Mouse (Mus musculus) forebrain, embryonic 15.5 days (tissue): ENCODE data around the gene Mark3. TPM values are rescaled to one million over a fixed set of nuclear protein-coding genes. Genes with fewer than 3 reads are reported as not detected.

Experiments
- ATAC-seq: fragments of 200-750 bp; cut with Nextera tagmentation; replicated peaks from 2 replicates; pipeline ENCODE4 v1.8.0; 2017; ENCODE audit warnings: mild to moderate bottlenecking, moderate TSS enrichment, moderate library complexity
- H3K27ac ChIP-seq: fragments of 300-500 bp; sonication (generic); replicated peaks from 2 replicates; pipeline ENCODE4 v1.5.1; 2015; ENCODE audit warnings: mild to moderate bottlenecking, inconsistent platforms
- H3K27me3 ChIP-seq: fragments of 300-500 bp; sonication (generic); 2 replicates; pipeline ENCODE4 v1.6.1; 2015; ENCODE audit warnings: inconsistent platforms
- H3K36me3 ChIP-seq: fragments of 300-500 bp; sonication (generic); 2 replicates; pipeline ENCODE4 v1.6.1; 2015; ENCODE audit warnings: mild to moderate bottlenecking, inconsistent platforms
- H3K4me1 ChIP-seq: fragments of 300-500 bp; sonication (generic); 2 replicates; pipeline ENCODE4 v1.6.1; 2015; ENCODE audit warnings: inconsistent platforms
- H3K4me2 ChIP-seq: fragments of 300-500 bp; sonication (generic); replicated peaks from 2 replicates; pipeline ENCODE4 v1.6.1; 2015; ENCODE audit warnings: mild to moderate bottlenecking, inconsistent platforms
- H3K4me3 ChIP-seq: fragments of 300-500 bp; sonication (generic); 2 replicates; pipeline ENCODE4 v1.5.1; 2015; ENCODE audit warnings: mild to moderate bottlenecking, inconsistent platforms
- H3K9ac ChIP-seq: fragments of 300-500 bp; sonication (generic); replicated peaks from 2 replicates; pipeline ENCODE4 v1.6.1; 2015; ENCODE audit warnings: mild to moderate bottlenecking, inconsistent platforms
- H3K9me3 ChIP-seq: fragments of 300-500 bp; sonication (generic); 2 replicates; pipeline ENCODE4 v1.6.1; 2016; ENCODE audit warnings: inconsistent platforms
- WGBS: fragments of 180-500 bp; shearing (Covaris S2); methylation state at CpG from one replicate; pipeline ENCODE4 v1.1.7; 2015; ENCODE audit warnings: mixed read lengths; 5-methylcytosine and 5-hydroxymethylcytosine counted together
- polyA plus RNA-seq: library from polyadenylated mRNA; unstranded; fragments of >200 nt; fragmentation: Nextera tagmentation; extraction: Ambion mirVana; gene quantifications from 2 replicates; pipeline ENCODE4 v1.2.1, GENCODE M21; 2015

The Mark3 gene
- polyA plus RNA-seq, 1 experiment from 2014 or later, result 54.4 TPM

- peak; percentile 7 for ATAC-seq
- Histone ChIP-seq H3K9ac (peak overlapping the region; percentile 96), H3K36me3 (peaks cover 11% of the 10 kb centered on the region; the same call in 1 of the 2 replicates), H3K4me3 (peak overlapping the region; percentile 90), H3K27me3 (no peaks in the 10 kb centered on the region), H3K4me1 (peaks cover 37% of the 10 kb centered on the region), H3K4me2 (peak overlapping the region; percentile 71), H3K9me3 (no peaks in the 10 kb centered on the region), H3K27ac (peak overlapping the region; percentile 91)
- under 1% methylated on average over 35 of the region's 35 CpGs for WGBS
Measured at GRCm38 (mm10) chr12:111670976-111671375, 96.7 kb downstream of the Mark3 start.

- peak; percentile 57 for ATAC-seq
- H3K4me3 ChIP-seq, result peak overlapping the region; percentile 90
- under 1% methylated on average over 34 of the region's 34 CpGs for WGBS
- no peaks in the 10 kb centered on the region for H3K9me3 ChIP-seq
- peak overlapping the region; percentile 91 for H3K27ac ChIP-seq
- peaks cover 37% of the 10 kb centered on the region for H3K4me1 ChIP-seq
- H3K4me2 ChIP-seq, result peak overlapping the region; percentile 71
- peak overlapping the region; percentile 96 for H3K9ac ChIP-seq
- H3K36me3 ChIP-seq, result peaks cover 11% of the 10 kb centered on the region; the same call in 1 of the 2 replicates
- no peaks in the 10 kb centered on the region for H3K27me3 ChIP-seq
Measured at GRCm38 (mm10) chr12:111671431-111671902, 97.1 kb downstream of the Mark3 start.

GRCm38 (mm10) chr12:111672176-111672575, 97.9 kb downstream of the Mark3 start, which contains the start of gene Ckb:
TSS of gene Ckb (minus strand) at chr12:111672338.
- H3K27ac ChIP-seq, result peak within 1 kb of the TSS; percentile 91
- peaks cover 40% of the 10 kb centered on the region for H3K4me1 ChIP-seq
- H3K9ac ChIP-seq, result peak within 1 kb of the TSS; percentile 96
- H3K4me2 ChIP-seq, result peak within 1 kb of the TSS; percentile 71
- peak within 1 kb of the TSS; percentile 90 for H3K4me3 ChIP-seq
- H3K9me3 ChIP-seq, result no peaks in the 10 kb centered on the region
- no peaks in the 10 kb centered on the region for H3K27me3 ChIP-seq
- peak; percentile 89 for ATAC-seq
- peaks cover 11% of the 10 kb centered on the region; the same call in 1 of the 2 replicates for H3K36me3 ChIP-seq
- under 1% methylated on average over 31 of the region's 31 CpGs for WGBS

GRCm38 (mm10) chr12:111672581-111672980, 98.3 kb downstream of the Mark3 start:
- Histone ChIP-seq H3K4me1 (peaks cover 44% of the 10 kb centered on the region), H3K4me2 (peak overlapping the region; percentile 71), H3K36me3 (peaks cover 11% of the 10 kb centered on the region; the same call in 1 of the 2 replicates), H3K27ac (peak overlapping the region; percentile 91), H3K27me3 (no peaks in the 10 kb centered on the region), H3K9me3 (no peaks in the 10 kb centered on the region), H3K9ac (peak overlapping the region; percentile 96), H3K4me3 (peak overlapping the region; percentile 90)
- ATAC-seq, result no peak; the same call in 1 of the 2 replicates
- 12% methylated on average over 12 of the region's 12 CpGs for WGBS

- H3K4me2 ChIP-seq, result no peak overlapping the region
- peaks cover 4% of the 10 kb centered on the region; the same call in 1 of the 2 replicates for H3K36me3 ChIP-seq
- H3K9me3 ChIP-seq, result no peaks in the 10 kb centered on the region
- H3K4me3 ChIP-seq, result no peak overlapping the region
- H3K4me1 ChIP-seq, result peaks cover 44% of the 10 kb centered on the region
- no peak for ATAC-seq
- no peaks in the 10 kb centered on the region for H3K27me3 ChIP-seq
- H3K9ac ChIP-seq, result no peak overlapping the region
- 78% methylated on average over 2 of the region's 2 CpGs for WGBS
- no peak overlapping the region for H3K27ac ChIP-seq
Measured at GRCm38 (mm10) chr12:111674850-111675486, 100.6 kb downstream of the Mark3 start.

GRCm38 (mm10) chr12:111675797-111676580, 101.7 kb downstream of the Mark3 start:
- no peaks in the 10 kb centered on the region for H3K9me3 ChIP-seq
- no peaks in the 10 kb centered on the region for H3K27me3 ChIP-seq
- no peak overlapping the region for H3K9ac ChIP-seq
- no peak overlapping the region for H3K4me3 ChIP-seq
- 91% methylated on average over 6 of the region's 6 CpGs for WGBS
- no peak overlapping the region for H3K4me2 ChIP-seq
- peaks cover 34% of the 10 kb centered on the region for H3K4me1 ChIP-seq
- no peak overlapping the region for H3K27ac ChIP-seq
- no peak for ATAC-seq
- no peaks in the 10 kb centered on the region for H3K36me3 ChIP-seq

- peak overlapping the region; percentile 97 for H3K4me2 ChIP-seq
- ATAC-seq, result peak; percentile 46
- H3K4me3 ChIP-seq, result peak overlapping the region; percentile 96
- H3K27ac ChIP-seq, result peak overlapping the region; percentile 96
- peaks cover 29% of the 10 kb centered on the region for H3K4me1 ChIP-seq
- no peaks in the 10 kb centered on the region for H3K36me3 ChIP-seq
- no peaks in the 10 kb centered on the region for H3K27me3 ChIP-seq
- 14% methylated on average over 5 of the region's 5 CpGs for WGBS
- H3K9me3 ChIP-seq, result no peaks in the 10 kb centered on the region
- peak overlapping the region; percentile 82 for H3K9ac ChIP-seq
Measured at GRCm38 (mm10) chr12:111677421-111677820, 103.1 kb downstream of the Mark3 start.

- H3K4me1 ChIP-seq, result peaks cover 23% of the 10 kb centered on the region
- no peaks in the 10 kb centered on the region for H3K36me3 ChIP-seq
- peak within 1 kb of the TSS; percentile 97 for H3K4me2 ChIP-seq
- H3K27me3 ChIP-seq, result no peaks in the 10 kb centered on the region
- under 1% methylated on average over 51 of the region's 51 CpGs for WGBS
- H3K9me3 ChIP-seq, result no peaks in the 10 kb centered on the region
- peak; percentile 88 for ATAC-seq
- H3K9ac ChIP-seq, result peak within 1 kb of the TSS; percentile 82
- H3K27ac ChIP-seq, result peak within 1 kb of the TSS; percentile 96
- H3K4me3 ChIP-seq, result peak within 1 kb of the TSS; percentile 96
Measured at GRCm38 (mm10) chr12:111677882-111678669, 103.8 kb downstream of the Mark3 start, which contains the start of gene Trmt61a. TSS of gene Trmt61a (plus strand) at chr12:111678105.

- H3K4me1 ChIP-seq, result peaks cover 23% of the 10 kb centered on the region
- H3K9me3 ChIP-seq, result no peaks in the 10 kb centered on the region
- peak overlapping the region; percentile 97 for H3K4me2 ChIP-seq
- H3K27ac ChIP-seq, result no peak overlapping the region
- no peaks in the 10 kb centered on the region for H3K27me3 ChIP-seq
- no peak for ATAC-seq
- H3K4me3 ChIP-seq, result peak overlapping the region; percentile 96
- 7% methylated on average over 13 of the region's 13 CpGs for WGBS
- peak overlapping the region; percentile 82 for H3K9ac ChIP-seq
- no peaks in the 10 kb centered on the region for H3K36me3 ChIP-seq
Measured at GRCm38 (mm10) chr12:111678670-111678933, 104.3 kb downstream of the Mark3 start.

- no peak for ATAC-seq
- WGBS, result 59% methylated on average over 7 of the region's 7 CpGs
- H3K4me2 ChIP-seq, result peak overlapping the region; percentile 97
- H3K9ac ChIP-seq, result peak overlapping the region; percentile 82; the same call in 1 of the 2 replicates
- H3K9me3 ChIP-seq, result no peaks in the 10 kb centered on the region
- no peak overlapping the region for H3K27ac ChIP-seq
- no peaks in the 10 kb centered on the region for H3K27me3 ChIP-seq
- H3K4me1 ChIP-seq, result peaks cover 23% of the 10 kb centered on the region
- peak overlapping the region; percentile 96 for H3K4me3 ChIP-seq
- no peaks in the 10 kb centered on the region for H3K36me3 ChIP-seq
Measured at GRCm38 (mm10) chr12:111678997-111679396, 104.7 kb downstream of the Mark3 start.

- 94% methylated on average over 13 of the region's 13 CpGs for WGBS
- H3K9ac ChIP-seq, result no peak overlapping the region
- no peaks in the 10 kb centered on the region for H3K9me3 ChIP-seq
- 0 out of 2 replicates have a peak, but pooled peaks cover 3% of the 10 kb centered on the region for H3K36me3 ChIP-seq
- H3K4me3 ChIP-seq, result no peak overlapping the region
- H3K27ac ChIP-seq, result no peak overlapping the region
- H3K4me1 ChIP-seq, result peaks cover 23% of the 10 kb centered on the region
- H3K27me3 ChIP-seq, result no peaks in the 10 kb centered on the region
- ATAC-seq, result no peak
- H3K4me2 ChIP-seq, result no peak overlapping the region
Measured at GRCm38 (mm10) chr12:111680661-111681060, 106.3 kb downstream of the Mark3 start.
